Mouse (Mus musculus) CH12.LX (cell line): Measurements from ENCODE around the gene Psmd7. TPM values are rescaled to one million over a fixed set of nuclear protein-coding genes. Genes with fewer than 3 reads are reported as not detected.

Experiments
- DNase-seq: peaks from one replicate; pipeline ENCODE4 v3.0.0-alpha.2; 2013; ENCODE audit errors: extremely low read depth
- H3K27ac ChIP-seq: 2 replicates; pipeline ENCODE4 v1.5.1; 2012; ENCODE audit warnings: low read depth, mild to moderate bottlenecking, control low read depth, moderate library complexity; ENCODE audit not compliant: insufficient read depth
- H3K27me3 ChIP-seq: replicated peaks from 2 replicates; pipeline ENCODE3; 2012; ENCODE audit warnings: inconsistent platforms
- H3K36me3 ChIP-seq, 2 experiments: replicated peaks in 1 of 2; 2 replicates each; pipeline versions ENCODE3 to v1.6.1; 2012; ENCODE audit warnings: inconsistent platforms in 1 of 2, low read length in 1 of 2, mild to moderate bottlenecking in 1 of 2, mixed read lengths in 1 of 2, moderate library complexity in 1 of 2; ENCODE audit not compliant: control insufficient read depth in 1 of 2, insufficient read depth in 1 of 2
- H3K4me1 ChIP-seq, 2 experiments: 2 replicates each; pipeline ENCODE4 v1.6.1; 2012; ENCODE audit warnings: inconsistent platforms in 1 of 2, moderate library complexity in 1 of 2; ENCODE audit not compliant: insufficient read depth in 2 of 2, control insufficient read depth in 1 of 2
- H3K4me2 ChIP-seq: 2 replicates; pipeline ENCODE4 v1.6.1; 2012; ENCODE audit warnings: low read depth, mild to moderate bottlenecking, control low read depth; ENCODE audit not compliant: poor library complexity, insufficient read depth, severe bottlenecking
- H3K4me3 ChIP-seq, 3 experiments: fragments of 150-350 bp in 1 of 3; sonication (generic) in 1 of 3; replicated peaks in 1 of 3; 2 replicates each; pipeline versions ENCODE3 to v1.5.1; 2011 to 2012; ENCODE audit warnings: low read depth in 2 of 3, low read length in 2 of 3, mild to moderate bottlenecking in 2 of 3, moderate library complexity in 2 of 3, control low read depth in 1 of 3, improper control_type of control experiment in 1 of 3, inconsistent platforms in 1 of 3, mixed read lengths in 1 of 3; ENCODE audit not compliant: poor library complexity in 1 of 3
- H3K79me2 ChIP-seq: replicated peaks from 2 replicates; pipeline ENCODE4 v1.6.1; 2012; ENCODE audit warnings: mild to moderate bottlenecking, moderate library complexity; ENCODE audit not compliant: control insufficient read depth, poor library complexity, insufficient read depth, severe bottlenecking; ENCODE audit errors: extremely low read depth
- H3K9ac ChIP-seq: 2 replicates; pipeline ENCODE4 v1.6.1; 2012; ENCODE audit warnings: low read depth, mild to moderate bottlenecking, control low read depth, moderate library complexity; ENCODE audit not compliant: insufficient read depth
- H3K9me3 ChIP-seq: replicated peaks from 2 replicates; pipeline ENCODE3; 2012; ENCODE audit warnings: low read length, inconsistent platforms, mixed read lengths
- CHD1 ChIP-seq: IDR thresholded peaks from 2 replicates; pipeline ENCODE4 v1.6.1; 2012; ENCODE audit warnings: low read depth, low read length, improper control_type of control experiment, inconsistent platforms
- CTCF ChIP-seq, 2 experiments: IDR thresholded peaks in 1 of 2; conservative IDR thresholded peaks in 1 of 2; 2 replicates each; pipeline ENCODE4 v1.5.1; 2011 to 2012; ENCODE audit warnings: low read depth in 2 of 2, low read length in 2 of 2, improper control_type of control experiment in 1 of 2, inconsistent platforms in 1 of 2, mild to moderate bottlenecking in 1 of 2, moderate library complexity in 1 of 2
- E2F4 ChIP-seq: IDR thresholded peaks from 2 replicates; pipeline ENCODE4 v1.6.1; 2011; ENCODE audit warnings: low read depth, low read length, improper control_type of control experiment; ENCODE audit not compliant: insufficient replicate concordance
- ELF1 ChIP-seq: IDR thresholded peaks from 2 replicates; pipeline ENCODE4 v1.6.1; 2014; ENCODE audit warnings: low read depth, mild to moderate bottlenecking, inconsistent platforms, low read length, improper control_type of control experiment
- EP300 ChIP-seq: IDR thresholded peaks from 2 replicates; pipeline ENCODE4 v1.6.1; 2011; ENCODE audit warnings: low read length, improper control_type of control experiment
- ETS1 ChIP-seq: conservative IDR thresholded peaks from 2 replicates; pipeline ENCODE4 v1.6.1; 2012; ENCODE audit warnings: low read depth, mild to moderate bottlenecking, inconsistent platforms, low read length, improper control_type of control experiment, moderate library complexity
- GABPA ChIP-seq: IDR thresholded peaks from 2 replicates; pipeline ENCODE4 v1.6.1; 2012; ENCODE audit warnings: low read depth, low read length, improper control_type of control experiment, inconsistent platforms; ENCODE audit not compliant: insufficient replicate concordance
- HCFC1 ChIP-seq: IDR thresholded peaks from 2 replicates; pipeline ENCODE4 v1.6.1; 2012; ENCODE audit warnings: low read depth, mild to moderate bottlenecking, inconsistent platforms, low read length, improper control_type of control experiment
- JUN ChIP-seq: IDR thresholded peaks from 2 replicates; pipeline ENCODE4 v1.6.1; 2011; ENCODE audit warnings: low read depth, mild to moderate bottlenecking, low read length, improper control_type of control experiment, moderate library complexity; ENCODE audit not compliant: insufficient read depth
- JUND ChIP-seq: conservative IDR thresholded peaks from 2 replicates; pipeline ENCODE4 v1.6.1; 2011; ENCODE audit warnings: low read depth, low read length, improper control_type of control experiment
- KAT2A ChIP-seq: IDR thresholded peaks from 2 replicates; pipeline ENCODE4 v1.6.1; 2012; ENCODE audit warnings: low read length, improper control_type of control experiment, inconsistent platforms; ENCODE audit not compliant: insufficient replicate concordance
- MAFK ChIP-seq: IDR thresholded peaks from 2 replicates; pipeline ENCODE4 v1.6.1; 2011; ENCODE audit warnings: low read length, improper control_type of control experiment; ENCODE audit not compliant: insufficient replicate concordance
- MAX ChIP-seq: IDR thresholded peaks from 2 replicates; pipeline ENCODE4 v1.6.1; 2011; ENCODE audit warnings: low read length, improper control_type of control experiment
- MEF2A ChIP-seq: IDR thresholded peaks from 2 replicates; pipeline ENCODE4 v1.6.1; 2014; ENCODE audit warnings: low read depth, mild to moderate bottlenecking, inconsistent platforms, low read length, improper control_type of control experiment, borderline replicate concordance
- MXI1 ChIP-seq: IDR thresholded peaks from 2 replicates; pipeline ENCODE4 v1.6.1; 2011; ENCODE audit warnings: mild to moderate bottlenecking, low read depth, low read length, improper control_type of control experiment
- NRF1 ChIP-seq: IDR thresholded peaks from 2 replicates; pipeline ENCODE4 v1.6.1; 2014; ENCODE audit warnings: low read depth, mild to moderate bottlenecking, inconsistent platforms, low read length, improper control_type of control experiment, moderate library complexity
- PAX5 ChIP-seq: IDR thresholded peaks from 2 replicates; pipeline ENCODE4 v1.6.1; 2012; ENCODE audit warnings: low read length, inconsistent platforms, mixed read lengths
- POLR2A ChIP-seq: IDR thresholded peaks from 2 replicates; pipeline ENCODE4 v1.6.1; 2011; ENCODE audit warnings: low read depth, mild to moderate bottlenecking, improper control_type of control experiment, low read length
- POLR2AphosphoS2 ChIP-seq: IDR thresholded peaks from 2 replicates; pipeline ENCODE4 v1.6.1; 2011; ENCODE audit warnings: low read depth, low read length, improper control_type of control experiment
- RAD21 ChIP-seq: IDR thresholded peaks from 2 replicates; pipeline ENCODE4 v1.6.1; 2011; ENCODE audit warnings: low read depth, mild to moderate bottlenecking, low read length, improper control_type of control experiment, moderate library complexity
- SIN3A ChIP-seq: IDR thresholded peaks from 2 replicates; pipeline ENCODE4 v1.6.1; 2012; ENCODE audit warnings: low read length, improper control_type of control experiment, inconsistent platforms
- SMC3 ChIP-seq: IDR thresholded peaks from 2 replicates; pipeline ENCODE4 v1.6.1; 2011; ENCODE audit warnings: low read depth, low read length, improper control_type of control experiment
- ZC3H11A ChIP-seq: IDR thresholded peaks from 2 replicates; pipeline ENCODE4 v1.6.1; 2012; ENCODE audit warnings: low read depth, mild to moderate bottlenecking, inconsistent platforms, low read length, improper control_type of control experiment
- ZKSCAN1 ChIP-seq: IDR thresholded peaks from 2 replicates; pipeline ENCODE4 v1.6.1; 2012; ENCODE audit warnings: low read depth, inconsistent platforms, low read length, improper control_type of control experiment, borderline replicate concordance
- ZMIZ1 ChIP-seq: IDR thresholded peaks from 2 replicates; pipeline ENCODE4 v1.6.1; 2012; ENCODE audit warnings: low read depth, mild to moderate bottlenecking, inconsistent platforms, low read length, improper control_type of control experiment
- ZNF384 ChIP-seq: IDR thresholded peaks from 2 replicates; pipeline ENCODE4 v1.6.1; 2012; ENCODE audit warnings: low read depth, low read length, improper control_type of control experiment, inconsistent platforms
- dilution Hi-C: fragments of 300-500 bp; cut with MboI; formaldehyde crosslinking; loops from 2 replicates; pipeline ENCODE4 v1.14.3; 2020; ENCODE audit warnings: low sequenced_read_pairs; ENCODE audit not compliant: extremely low pct_unique_long_range_greater_than_20kb, extremely low pct_ligation_motif_present
- in situ Hi-C: fragments of 300-500 bp; cut with MboI; formaldehyde crosslinking; loops from 3 replicates; pipeline ENCODE4 v1.14.3; 2019; ENCODE audit warnings: low sequenced_read_pairs, low pct_ligation_motif_present, low pct_unique_long_range_greater_than_20kb, mixed read lengths
- polyA plus RNA-seq: library from polyadenylated mRNA; unstranded; fragments of >175 nt; gene quantifications from 2 replicates; pipeline ENCODE4 v1.2.1, GENCODE M21; 2012; ENCODE audit warnings: low read depth; ENCODE audit not compliant: insufficient read length
- total RNA-seq, 2 experiments: library from RNA; depleted of rRNA; stranded (reverse); fragments of 300-350 nt in 1 of 2; fragments of >200 nt in 1 of 2; gene quantifications; 2 replicates each; pipeline ENCODE4 v1.2.3; 2012 to 2014

The Psmd7 gene
- total and polyA plus RNA-seq, 3 experiments = 56.7 to 353 (median 110) TPM

DNA sequence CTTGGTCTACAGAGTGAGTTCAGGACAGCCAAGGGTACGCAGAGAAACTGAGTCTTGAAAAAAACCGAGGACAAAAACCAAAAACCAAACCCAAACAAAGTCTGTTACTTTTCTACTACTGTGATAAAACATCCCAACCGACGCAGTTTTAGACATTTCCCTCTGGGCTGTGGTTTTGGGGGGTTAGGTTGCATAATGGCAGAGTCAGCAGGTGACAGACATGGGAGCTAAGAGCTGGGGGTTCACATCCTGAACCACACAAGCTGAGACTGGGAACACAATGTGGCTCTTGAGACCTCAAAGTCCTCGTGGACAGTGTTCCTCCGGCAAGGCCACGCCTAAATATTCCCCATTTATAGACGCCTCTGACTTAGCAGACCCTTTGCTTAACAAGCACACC is 10.1 kb downstream of the Psmd7 start:
- dilution Hi-C loops (no loop called here), in situ Hi-C loops (loop anchor here (5.0 kb wide), 2 partner anchors 116 to 191 kb away; no protein-coding TSS in a partner anchor)
- H3K27ac ChIP-seq = no peak overlapping the region
- TF ChIP-seq MAX = no peak
- no peak for TF ChIP-seq ZNF384
- no peak for TF ChIP-seq MAFK
- no peak for TF ChIP-seq ETS1
- no peak for TF ChIP-seq GABPA
- no peak for TF ChIP-seq ELF1
- TF ChIP-seq KAT2A = no peak
- TF ChIP-seq JUND = no peak
- no peak for TF ChIP-seq CHD1
- no peak for TF ChIP-seq ZMIZ1
- no peak for TF ChIP-seq JUN
- peaks cover 0 to 3% of the 10 kb centered on the region in 2 experiments; a peak in 1 of 4 replicates for H3K4me1 ChIP-seq
- H3K36me3 ChIP-seq = peaks cover 39 to 64% of the 10 kb centered on the region in 2 experiments
- H3K9me3 ChIP-seq = no peaks in the 10 kb centered on the region
- no peak overlapping the region for H3K4me3 ChIP-seq
- H3K27me3 ChIP-seq = no peaks in the 10 kb centered on the region
- H3K4me2 ChIP-seq = no peak overlapping the region
- no peak for DNase-seq
- H3K9ac ChIP-seq = no peak overlapping the region
- H3K79me2 ChIP-seq = no peaks in the 10 kb centered on the region

DNA sequence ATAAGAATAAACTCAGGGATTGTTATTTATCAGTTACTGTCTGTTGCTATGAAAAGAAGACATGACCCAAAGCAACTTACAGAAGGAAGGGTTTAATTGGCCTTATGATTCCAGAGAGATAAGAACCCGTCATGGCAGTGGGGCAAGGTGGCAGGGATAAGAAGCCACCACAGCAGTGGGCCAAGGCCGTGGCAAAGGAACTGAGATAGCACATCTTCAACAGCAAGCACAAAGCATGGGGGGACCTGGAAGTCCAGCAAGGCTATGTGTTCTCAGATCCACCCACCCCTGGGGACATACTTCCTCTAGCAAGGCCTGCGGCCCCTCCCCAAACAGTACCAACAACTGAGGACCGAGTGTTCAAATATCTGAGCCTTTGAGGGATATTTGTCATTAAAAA is 10.6 kb downstream of the Psmd7 start:
- Histone ChIP-seq H3K9me3 (no peaks in the 10 kb centered on the region), H3K9ac (no peak overlapping the region), H3K4me3 (no peak overlapping the region), H3K27me3 (no peaks in the 10 kb centered on the region), H3K4me2 (no peak overlapping the region), H3K36me3 (peaks cover 34 to 59% of the 10 kb centered on the region in 2 experiments), H3K27ac (no peak overlapping the region), H3K4me1 (peaks cover 0 to 3% of the 10 kb centered on the region in 2 experiments; a peak in 1 of 4 replicates), H3K79me2 (no peaks in the 10 kb centered on the region)
- dilution Hi-C loops = no loop called here
- in situ Hi-C loops = loop anchor here (5.0 kb wide), 2 partner anchors 115 to 190 kb away; no protein-coding TSS in a partner anchor
- TF ChIP-seq JUND = no peak
- DNase-seq = no peak

DNA sequence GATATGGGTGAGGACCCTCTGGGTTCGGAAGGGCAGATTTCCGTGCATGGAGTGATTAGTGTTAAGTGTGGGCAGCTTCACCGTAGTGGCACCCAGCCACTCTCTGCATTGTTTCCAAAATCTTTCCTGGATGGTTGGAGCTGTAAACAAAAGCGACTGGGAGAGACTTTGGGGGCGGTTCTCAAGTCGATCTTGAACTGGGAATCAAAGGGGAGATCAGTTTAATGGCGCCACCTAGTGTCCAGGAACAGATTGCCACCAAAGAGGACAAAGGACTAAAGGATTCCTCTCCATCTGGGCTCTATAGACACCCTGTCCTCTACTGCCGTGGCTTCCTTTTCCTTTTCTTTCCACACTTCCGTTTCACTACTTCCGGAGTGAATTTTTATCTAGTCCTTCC is 11.6 kb downstream of the Psmd7 start:
- no peak overlapping the region for H3K4me3 ChIP-seq
- no peaks in the 10 kb centered on the region for H3K9me3 ChIP-seq
- peaks cover 0 to 3% of the 10 kb centered on the region in 2 experiments; a peak in 1 of 4 replicates for H3K4me1 ChIP-seq
- no peaks in the 10 kb centered on the region for H3K79me2 ChIP-seq
- no peaks in the 10 kb centered on the region for H3K27me3 ChIP-seq
- H3K9ac ChIP-seq = no peak overlapping the region
- in situ Hi-C loops = loop anchor here (5.0 kb wide), 2 partner anchors 114 to 189 kb away; no protein-coding TSS in a partner anchor
- H3K36me3 ChIP-seq = peaks cover 25 to 50% of the 10 kb centered on the region in 2 experiments
- no peak overlapping the region for H3K27ac ChIP-seq
- DNase-seq = peak; percentile 79
- dilution Hi-C loops = no loop called here
- H3K4me2 ChIP-seq = no peak overlapping the region
- no peak for TF ChIP-seq NRF1
- TF ChIP-seq JUN = no peak
- TF ChIP-seq MXI1 = no peak
- TF ChIP-seq POLR2A = no peak
- TF ChIP-seq ETS1 = no peak
- TF ChIP-seq PAX5 = no peak
- no peak for TF ChIP-seq EP300
- TF ChIP-seq CTCF (conservative IDR thresholded peaks at IDR 0.05 in 1 of 2, IDR thresholded peaks at IDR 0.05 in 1 of 2; ENCODE audit: low read depth in 2 of 2, low read length in 2 of 2) = peak; percentile 61 to 86
- TF ChIP-seq SIN3A = no peak
- TF ChIP-seq ZKSCAN1 = no peak
- no peak for TF ChIP-seq MEF2A
- TF ChIP-seq ELF1 = no peak
- TF ChIP-seq ZMIZ1 = no peak
- TF ChIP-seq E2F4 = no peak
- peak; percentile 10; the same call in 1 of the 2 replicates for TF ChIP-seq ZC3H11A
- peak; percentile 82 for TF ChIP-seq RAD21
- no peak for TF ChIP-seq POLR2AphosphoS2
- TF ChIP-seq HCFC1 = no peak
- TF ChIP-seq SMC3 = peak; percentile 82
